Mouse (Mus musculus) cerebellum, adult 18-20 months (tissue): Measurements from ENCODE around the gene Crebbp.
A peak's percentile ranks its signal among the peaks of the same experiment; 100 is the strongest.
"Not testable (repeated sequence)": the region's sequence is repeated elsewhere in the genome, so short reads cannot be mapped to it uniquely, and the experiment has no call there.

Experiments used
- DNase-seq, 2 experiments: peaks; one replicate each; pipeline ENCODE4 v3.0.0; 2021

Gene Crebbp

DNA sequence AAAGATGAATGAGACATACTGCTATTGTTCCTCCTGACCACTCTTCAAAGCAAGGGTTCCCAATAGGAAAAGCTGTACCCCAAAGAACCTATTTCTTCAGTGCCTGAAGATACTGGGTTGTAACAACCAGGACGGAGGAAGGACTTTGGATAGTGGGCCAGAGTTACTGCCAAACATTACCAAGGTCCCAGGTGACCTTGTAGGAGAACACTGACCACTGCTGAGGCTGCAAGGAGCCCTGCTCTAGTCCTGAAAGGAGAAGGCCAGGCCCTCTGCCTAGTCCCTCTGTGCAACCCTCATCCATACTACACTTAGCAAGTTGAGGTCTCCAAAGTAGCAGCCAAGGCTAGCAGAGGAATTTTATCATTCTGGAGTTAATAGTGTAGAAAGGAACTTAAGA is 60.7 kb downstream of the Crebbp start:
- DNase-seq: no peak

DNA sequence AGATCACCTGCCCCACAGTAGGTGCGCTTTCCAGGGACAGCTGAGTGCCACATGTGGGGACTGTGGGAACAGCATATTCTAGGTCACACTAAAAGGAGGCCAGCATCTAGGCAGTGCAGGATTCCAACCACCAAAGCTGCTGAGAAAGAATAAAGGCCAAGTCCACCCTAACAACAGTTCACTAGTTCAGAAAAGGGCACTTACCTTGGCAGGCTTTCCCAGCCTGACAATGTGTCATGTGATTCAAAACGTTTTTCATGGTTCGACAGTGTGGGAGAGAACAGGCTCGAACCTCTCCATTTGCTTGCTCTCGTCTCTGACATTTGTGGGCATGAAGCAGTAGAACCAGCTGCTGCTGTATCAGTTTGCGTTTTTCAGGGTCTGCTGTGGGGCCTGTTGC is 75.3 kb downstream of the Crebbp start:
- DNase-seq: no peak

DNA sequence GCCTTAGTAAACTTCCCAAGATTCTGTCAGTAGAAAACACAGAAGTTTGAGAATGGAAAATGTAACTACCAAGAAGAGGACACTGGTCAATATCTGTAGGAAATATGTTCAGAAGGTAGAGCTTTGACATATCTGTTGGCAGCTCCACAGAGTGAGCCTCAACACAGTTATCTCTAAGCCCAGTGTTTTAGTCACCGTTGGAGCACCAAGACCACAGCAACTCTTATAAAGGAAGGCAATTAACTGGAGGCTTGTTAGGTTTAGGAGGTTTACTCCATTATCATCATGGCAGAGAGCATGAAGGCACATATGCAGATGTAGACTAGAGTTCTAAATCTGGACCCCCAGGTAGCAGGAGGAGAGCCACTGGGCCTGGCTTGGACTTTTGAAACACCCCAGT is 80.0 kb downstream of the Crebbp start:
- DNase-seq: no peak

DNA sequence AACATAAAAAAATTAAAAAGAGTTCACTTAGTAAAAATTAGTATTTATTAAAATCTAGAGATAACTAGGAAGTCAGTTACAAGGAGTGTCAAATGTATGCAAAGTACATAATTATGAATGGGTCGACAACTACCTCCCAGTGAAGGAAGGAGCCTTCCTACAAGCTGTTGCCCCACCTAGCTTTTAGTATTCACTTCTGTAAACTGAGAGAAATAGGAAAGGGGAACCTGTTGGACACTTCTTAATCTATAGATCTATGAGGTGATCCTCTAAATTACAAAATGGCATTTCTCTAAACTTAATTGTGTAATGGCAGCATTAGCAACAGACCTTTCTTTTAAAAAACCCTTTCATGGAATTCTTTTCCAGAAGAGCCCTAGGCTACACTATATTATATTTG is 84.9 kb downstream of the Crebbp start:
- no peak for DNase-seq

DNA sequence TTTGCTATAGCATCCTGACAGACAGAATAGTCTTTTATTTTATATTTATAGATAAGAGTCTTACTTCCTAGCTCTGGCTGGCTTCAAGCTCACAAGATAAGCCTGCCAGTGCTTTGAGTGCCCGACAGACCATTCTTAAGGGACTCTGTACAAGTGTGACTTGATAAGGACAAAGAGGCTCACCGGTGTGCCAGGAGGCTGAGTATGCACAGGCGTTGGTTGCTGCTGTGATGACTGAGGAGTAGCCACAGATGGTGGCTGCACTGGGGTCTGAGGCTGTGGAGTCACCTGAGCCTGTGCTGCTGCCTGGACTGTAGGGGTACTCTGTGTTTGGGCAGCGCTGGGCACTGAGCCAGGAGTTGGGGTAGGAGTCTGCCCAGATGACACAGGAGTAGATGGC is 96.7 kb downstream of the Crebbp start:
- DNase-seq: no peak

DNA sequence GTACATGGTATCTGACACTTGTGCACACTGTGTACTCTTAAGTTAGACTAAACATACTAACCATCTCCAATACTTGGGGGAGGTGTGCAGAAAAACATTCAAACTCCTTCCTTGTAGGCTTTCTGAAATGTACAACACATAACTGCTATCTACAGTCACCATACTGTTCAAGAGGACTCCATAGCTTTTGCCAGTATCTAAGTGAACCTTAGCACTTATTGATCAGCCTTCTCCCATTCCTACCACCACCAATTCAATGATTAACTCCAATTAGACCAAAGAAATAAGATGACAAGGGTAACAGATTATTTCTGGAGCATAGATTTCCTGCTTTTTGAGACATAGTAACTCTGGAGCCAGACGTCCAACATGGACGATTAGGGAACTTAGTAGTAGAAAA is 113.4 kb downstream of the Crebbp start:
- no peak for DNase-seq

DNA sequence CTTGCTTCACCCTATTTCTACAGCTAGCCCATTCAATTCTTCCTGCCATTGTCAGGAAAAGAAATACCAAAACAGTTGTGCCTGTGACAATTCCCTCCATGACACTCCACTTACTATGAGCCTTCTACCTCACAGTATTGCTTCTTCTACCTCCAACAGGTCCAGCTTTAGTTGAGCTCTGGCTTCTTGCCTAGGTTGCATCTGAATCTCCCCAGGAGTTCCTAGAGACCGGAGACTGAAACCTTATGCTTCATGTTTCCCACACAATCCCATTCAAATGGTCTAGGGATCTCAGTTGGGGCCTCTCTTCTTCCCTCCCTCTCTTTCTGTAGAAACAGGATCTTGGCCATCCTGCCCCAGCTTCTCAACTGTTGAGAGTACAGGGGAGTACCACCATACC is 116.3 kb downstream of the Crebbp start:
- peak; percentile 25 to 53 for DNase-seq

DNA sequence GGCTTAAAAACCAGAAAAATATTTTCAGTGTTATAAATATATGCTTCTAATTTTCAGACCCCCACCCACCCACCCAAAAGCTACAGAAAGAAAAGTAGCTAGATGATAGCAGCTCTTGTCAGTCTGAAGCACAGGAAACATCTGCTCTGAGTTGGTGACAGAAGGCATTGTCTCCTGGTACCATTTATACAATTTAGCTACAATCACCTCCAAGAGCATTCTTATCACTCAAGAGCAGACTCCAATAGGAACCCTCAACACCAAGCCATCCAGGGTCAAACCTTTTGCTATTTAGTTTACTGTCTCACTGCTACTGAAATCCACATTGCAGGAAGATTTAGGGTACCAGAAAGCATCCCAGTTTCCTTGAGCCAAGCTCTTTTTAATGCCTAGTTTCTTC is 116.9 kb downstream of the Crebbp start:
- no peak for DNase-seq

DNA sequence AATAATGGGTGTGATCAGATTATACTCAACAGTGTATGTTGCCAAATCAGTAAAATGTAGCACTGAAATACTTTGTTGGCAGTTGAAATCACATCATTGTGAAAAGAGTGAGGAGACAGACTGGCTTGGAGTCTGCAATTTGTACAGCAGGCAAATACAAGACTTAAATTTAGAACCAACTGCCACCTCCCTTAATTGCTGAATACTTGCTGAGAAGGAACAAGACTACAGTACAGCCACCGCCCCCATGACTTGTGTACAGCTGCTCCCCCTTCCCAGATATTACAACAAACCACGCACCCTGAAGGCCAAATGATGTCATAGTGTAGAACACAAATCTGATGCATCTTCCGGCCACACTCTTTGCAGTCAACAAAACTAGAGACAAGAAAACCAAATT is 117.7 kb downstream of the Crebbp start:
- DNase-seq: no peak

DNA sequence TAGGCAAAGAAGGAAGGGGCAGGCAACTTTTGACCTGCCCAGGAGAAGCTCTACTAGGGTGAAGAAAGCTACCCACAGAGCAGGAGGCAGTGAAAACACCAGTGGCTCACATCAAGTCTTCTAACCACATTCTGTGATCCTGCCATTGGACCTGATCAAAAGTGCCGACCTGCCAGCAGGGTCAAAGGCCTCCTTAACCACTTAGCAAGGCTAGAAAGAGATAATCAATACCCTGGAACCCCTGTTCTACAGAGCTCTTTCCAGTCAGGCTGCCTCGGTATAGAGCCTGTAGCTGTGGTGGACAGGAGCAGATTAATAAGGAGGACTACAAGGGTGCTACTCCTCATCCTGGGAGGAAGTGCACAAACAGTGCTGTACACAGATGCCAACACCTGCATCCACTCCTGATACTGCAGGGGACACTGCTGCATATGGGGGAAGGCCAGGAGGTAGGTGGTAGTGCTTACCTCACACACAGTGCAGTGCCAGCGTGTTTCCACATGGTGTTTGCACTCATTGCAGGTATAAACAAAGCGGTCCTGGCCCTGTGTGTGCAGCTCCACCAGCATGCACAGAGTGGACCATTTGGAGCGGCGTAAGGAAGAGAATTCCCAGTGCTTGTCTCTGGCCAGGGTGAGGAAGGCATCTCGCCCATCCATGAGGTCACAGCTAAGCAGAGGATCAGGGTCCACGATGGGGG is 126.4 kb downstream of the Crebbp start:
- no peak for DNase-seq

DNA sequence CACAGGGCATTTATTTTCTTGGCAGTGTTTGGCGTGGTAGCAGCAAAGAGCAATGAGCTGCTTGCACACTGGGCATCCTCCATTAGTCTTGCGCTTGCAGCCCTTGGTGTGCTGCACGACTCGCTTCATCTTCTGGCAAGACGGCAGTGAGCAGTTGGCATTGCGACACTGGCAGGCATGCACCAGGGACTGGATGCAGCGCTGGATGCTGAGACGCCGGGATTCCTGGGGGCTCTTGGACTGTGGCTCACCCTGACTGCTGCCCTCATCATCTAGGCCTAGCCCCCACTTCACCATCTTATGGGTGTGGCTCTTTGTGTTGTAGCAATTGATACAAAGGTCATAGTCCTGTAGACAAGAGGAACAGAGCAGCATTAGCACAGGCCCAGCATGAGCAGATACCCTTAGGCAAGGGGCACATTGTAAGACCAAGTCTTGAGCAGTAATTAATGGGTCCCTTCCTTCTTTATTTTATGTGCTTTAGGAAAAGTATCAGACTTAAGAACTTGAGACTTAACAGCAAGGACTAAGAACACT is 127.9 kb downstream of the Crebbp start:
- DNase-seq: no peak

DNA sequence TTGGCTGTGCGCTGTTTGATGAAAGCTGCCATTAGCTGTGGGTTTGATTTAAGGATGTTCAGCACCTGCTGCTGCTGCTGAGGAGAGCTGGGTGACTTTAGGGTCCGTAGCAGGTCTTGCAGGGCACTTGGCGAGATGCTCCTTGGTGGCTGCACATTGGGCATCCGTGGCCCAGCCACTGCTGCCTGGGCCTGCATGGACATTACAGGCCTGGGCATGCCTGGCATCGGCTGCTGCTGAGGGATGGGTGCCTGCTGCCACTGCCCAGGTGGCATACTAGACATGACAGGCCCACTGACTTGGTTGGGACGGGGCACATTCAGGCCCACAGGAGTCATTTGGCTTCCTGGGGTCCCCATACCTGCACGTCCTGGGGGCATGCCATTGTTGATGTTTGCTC is 128.7 kb downstream of the Crebbp start:
- no peak for DNase-seq

DNA sequence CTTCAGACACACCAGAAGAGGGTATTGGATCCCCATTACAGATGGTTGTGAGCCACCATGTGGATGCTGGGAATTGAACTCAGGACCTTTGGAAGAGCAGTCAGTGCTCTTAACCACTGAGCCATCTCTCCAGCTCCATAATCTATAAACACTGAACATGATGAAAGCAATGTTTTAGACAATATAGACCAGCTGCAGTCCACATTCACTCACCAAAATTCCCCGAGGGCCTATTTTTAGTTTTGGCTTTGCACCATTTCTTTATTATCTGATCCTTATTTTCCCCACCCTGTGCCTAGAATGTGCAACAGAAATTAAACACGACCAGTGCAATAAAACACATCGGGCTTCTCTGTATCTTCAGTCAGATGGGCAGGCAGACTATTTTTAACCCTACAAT is 133.4 kb downstream of the Crebbp start:
- not testable (repeated sequence) for DNase-seq

DNA sequence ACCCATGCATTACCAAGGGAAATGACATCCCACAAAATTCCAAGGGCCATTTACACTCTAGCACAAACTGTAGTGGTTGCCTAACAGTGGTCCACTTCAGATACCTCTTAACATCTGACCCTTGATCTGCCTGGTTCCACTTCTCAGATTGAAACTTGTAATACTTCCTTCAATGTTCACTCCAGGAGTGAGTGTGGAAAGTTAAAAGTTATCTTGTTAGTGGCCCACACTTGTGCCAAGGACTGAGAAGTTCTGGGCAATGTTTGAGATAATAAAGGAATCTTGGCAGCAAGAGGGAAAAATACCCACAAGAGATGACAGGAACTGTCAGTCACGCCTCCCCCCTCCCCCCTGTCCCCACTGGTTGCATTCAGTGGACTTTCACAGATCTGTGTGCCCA is 134.1 kb downstream of the Crebbp start:
- no peak for DNase-seq

DNA sequence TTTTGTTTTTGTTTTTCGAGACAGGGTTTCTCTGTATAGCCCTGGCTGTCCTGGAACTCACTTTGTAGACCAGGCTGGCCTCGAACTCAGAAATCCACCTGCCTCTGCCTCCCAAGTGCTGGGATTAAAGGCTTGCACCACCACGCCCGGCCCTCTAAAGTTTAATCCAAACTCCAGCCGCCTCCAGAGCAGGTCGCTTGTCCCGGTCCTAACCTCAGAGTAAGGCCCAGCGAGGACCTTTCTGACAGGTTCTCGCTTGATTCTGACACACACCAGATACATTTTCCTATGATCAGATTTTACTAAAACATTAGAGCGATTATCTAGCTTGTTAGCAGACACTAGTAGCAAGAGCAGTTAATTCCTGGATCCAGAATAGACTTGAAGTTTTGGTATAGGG is 135.5 kb downstream of the Crebbp start:
- DNase-seq: peak in 1 of 2 experiments; percentile 21

DNA sequence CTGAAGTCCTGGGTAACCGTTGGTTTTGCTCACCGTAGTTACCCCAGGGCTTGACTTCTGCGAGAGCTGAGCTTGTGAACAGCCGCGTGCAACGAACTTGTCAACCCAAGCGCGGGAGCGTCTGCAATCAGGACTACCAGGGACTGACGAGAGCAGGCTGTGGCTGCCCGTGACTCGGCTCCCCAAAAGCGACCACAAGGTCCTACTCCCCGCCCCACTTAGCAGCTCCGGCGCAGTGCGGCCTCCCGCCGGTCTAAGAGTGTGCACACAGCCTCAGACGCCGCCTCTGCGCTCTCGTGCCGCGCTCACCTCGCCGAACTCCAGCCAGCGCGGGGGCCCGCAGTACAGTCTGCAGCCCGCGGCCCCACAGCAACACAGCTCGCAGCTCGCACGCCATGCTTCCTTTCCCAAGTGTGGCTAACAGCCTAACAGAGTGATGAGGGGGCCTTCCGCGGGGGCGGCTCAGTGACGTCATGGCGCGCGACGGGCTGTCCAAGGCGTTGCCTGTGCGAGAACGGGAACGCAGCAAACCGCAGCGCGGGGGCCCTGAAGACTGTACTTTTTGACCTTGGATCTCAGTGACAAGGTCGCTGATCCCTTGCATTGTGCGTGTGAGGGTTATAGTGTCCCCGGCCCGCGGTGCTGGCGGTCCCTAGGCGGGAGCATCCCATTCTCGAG is 136.3 kb downstream of the Crebbp start, which contains the start of gene Trap1:
Gene Trap1, minus strand, starts transcription at position 444 of the 678 bp plus-strand sequence.
- DNase-seq: peak; percentile 89 to 96

DNA sequence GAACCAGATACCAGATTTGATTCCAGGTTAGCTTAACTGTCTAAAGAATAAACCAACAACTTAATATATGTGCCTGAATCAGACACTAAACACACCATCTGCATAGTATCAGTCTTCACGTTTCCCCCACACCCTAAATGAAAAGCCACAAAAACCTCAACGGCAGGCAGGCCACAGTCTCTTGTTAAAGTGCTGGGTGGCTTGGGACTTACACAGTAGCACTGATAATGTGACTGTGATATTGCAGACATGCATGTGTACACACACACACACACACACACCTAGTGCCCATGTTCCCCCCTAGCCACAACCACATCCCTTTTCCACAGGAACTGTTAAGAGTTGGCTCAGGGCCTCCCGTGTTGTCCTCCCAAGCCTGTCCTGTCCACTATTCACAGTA is 139.0 kb downstream of the Crebbp start:
- DNase-seq: no peak

DNA sequence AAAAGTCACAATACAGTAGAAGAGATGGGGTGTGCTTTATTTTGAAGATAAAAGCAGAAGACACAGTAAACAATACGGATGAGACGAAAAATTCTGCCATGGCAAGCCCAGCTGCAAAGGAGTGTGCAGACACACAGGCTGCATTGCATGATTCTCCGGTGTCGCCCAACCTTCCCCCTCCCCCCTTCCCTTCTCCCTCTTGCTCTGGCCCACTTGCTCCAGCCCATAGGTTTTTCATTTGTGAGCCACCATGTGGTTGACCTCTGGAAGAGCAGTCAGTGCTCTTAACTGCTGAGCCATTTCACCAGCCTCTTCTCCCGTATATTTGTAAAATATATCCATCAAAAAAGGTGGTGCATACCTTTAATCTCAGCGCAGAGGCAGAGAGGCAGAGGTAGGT is 139.5 kb downstream of the Crebbp start:
- DNase-seq: no peak

DNA sequence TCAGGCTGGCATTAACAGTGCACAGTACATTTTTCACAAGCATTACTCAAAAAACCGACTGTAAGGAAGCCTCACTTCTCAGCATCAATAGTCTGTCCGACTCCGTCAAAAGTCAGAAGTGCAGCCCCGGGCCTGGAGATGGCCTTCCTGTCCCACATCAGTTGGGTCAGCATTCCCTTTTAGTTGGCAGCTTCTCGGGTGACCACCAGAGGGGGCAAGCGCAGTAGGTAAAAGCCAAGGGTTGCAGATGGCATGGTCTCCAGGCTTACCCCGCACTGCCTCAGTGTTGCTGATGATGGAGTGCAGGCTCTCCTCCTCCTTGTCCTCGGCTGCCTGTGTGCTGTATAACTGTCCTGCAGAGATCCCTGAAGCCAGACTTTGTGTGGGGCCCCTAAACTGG is 145.2 kb downstream of the Crebbp start:
- DNase-seq: peak; percentile 49

DNA sequence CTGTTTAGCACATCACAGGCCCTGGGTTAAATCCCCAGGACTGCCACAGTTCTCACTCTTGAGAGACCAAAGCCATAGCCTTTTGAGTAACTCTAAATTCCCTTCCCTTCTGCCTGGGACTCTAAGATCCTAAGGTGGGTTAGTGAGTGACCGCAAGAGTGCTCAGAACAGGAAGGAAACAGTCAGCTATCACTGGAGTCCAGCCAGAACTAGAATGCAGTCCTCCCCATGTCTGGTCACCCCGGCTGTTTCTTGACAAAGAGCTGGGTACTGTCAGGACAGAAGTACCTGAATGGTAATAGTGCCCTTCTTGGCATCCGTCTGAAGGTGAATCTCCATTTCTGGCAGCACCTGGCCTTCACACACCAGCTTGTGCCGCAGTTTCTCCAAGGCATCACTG is 148.9 kb downstream of the Crebbp start:
- DNase-seq: no peak

DNA sequence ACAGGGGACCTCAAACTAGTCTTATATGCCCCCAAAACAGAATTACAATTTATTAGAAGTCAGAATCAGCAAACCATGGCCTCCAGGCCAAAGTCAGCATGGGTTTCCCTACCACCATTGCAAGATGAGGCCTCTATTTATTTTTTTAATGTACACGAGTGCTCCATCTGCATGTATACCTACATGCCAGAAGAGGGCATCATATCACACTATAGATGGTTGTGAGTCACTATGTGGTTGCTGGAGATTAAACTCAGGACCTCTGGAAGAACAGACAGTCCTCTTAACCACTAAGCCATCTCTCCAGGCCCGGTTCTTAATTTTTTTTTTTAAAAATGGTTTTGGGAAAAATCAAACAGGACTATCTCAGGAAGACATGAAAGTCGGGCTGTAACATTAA is 160.0 kb downstream of the Crebbp start:
- no peak for DNase-seq

DNA sequence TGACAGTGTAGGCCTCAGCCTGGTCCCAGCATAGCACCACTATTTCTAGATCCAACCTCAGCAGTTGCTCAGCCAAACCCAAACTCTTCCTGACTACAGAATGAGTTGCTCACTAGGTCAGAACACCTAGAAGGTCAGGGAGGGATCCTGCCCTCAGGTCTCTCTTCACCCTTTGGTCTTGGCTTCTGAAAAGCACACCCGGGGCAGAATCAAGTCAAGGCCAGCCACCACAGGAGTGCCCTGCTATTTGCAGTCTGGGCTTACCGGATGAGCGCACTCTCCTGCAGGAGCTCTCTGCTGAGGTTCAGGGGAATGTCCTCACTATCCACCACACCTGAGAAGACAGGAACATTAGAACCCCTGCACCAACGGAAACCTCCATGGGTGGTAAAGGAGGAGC is 161.2 kb downstream of the Crebbp start:
- no peak for DNase-seq

DNA sequence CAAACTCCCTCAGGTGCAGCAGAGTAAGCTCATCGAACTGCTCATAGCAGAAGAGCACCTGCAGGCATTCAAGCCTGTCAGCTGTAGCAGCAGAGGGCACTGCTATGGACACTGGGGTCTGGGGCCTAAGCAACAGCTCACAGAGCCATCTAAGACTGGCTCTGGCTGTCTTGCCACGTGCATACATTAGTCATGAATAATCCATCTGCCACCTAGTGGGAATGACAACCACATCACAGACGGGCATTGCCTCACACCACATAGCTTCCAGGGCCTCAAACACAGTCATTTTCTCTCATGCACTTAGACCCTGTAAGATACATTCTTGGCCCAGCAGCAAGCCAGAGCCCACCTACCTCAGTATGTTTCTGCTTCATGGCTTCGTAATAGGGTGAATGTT is 168.3 kb downstream of the Crebbp start:
- DNase-seq: no peak

DNA sequence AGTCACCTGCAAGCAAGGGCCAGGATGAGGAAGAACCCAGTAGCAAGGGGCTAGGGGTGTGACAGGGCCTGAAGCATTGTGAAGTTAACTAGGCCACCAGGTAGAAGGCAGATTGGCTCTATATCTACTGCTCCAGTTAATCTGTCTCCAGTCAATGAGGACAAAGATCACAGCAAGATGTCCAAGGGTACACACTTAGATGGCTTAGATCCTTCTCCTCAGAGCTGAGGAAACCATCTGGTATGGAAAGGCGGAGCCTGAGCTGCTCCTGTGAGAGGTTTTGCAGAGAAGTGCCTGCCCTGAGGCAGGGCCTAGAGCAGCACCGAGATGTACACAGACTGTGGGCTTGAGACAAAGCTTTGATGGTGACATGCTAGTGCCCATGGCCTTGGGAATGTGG is 169.7 kb downstream of the Crebbp start:
- DNase-seq: no peak

DNA sequence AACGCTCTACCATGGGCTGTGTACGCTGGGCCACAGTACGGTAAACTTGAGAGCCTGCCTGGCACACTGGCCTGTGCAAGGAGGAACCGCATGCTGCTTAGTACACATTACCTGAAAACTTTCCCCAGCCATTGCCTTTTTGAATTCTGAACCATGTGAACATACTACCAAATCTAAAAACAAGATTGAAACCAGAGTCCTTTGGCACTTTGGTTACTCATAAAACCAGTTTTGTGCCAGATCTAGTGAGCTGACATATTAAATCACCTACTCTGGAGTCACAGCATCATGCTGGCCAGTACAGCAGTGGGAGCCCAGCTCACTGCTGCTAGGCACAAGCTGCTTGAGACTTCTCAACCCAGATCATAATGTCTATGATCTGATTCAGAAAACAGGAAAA is 172.2 kb downstream of the Crebbp start:
- no peak for DNase-seq
